Mouse (Mus musculus) R1 (cell line): ENCODE measurements at regions not wholly inside any gene's neighbourhood (a gene's known extent, or its start where the extent isn't known, plus 50 kb on each side); places are given as distances from the start of the nearest gene placed in this dataset.

Source experiments
- DNase-seq: peaks from one replicate; pipeline ENCODE4 v3.0.0-alpha.2; 2018; ENCODE audit warnings: low read depth, low spot score

- DNase-seq, result no peak
Measured at GRCm38 (mm10) chr13:84399345-84400170, 177.5 kb downstream of the Tmem161b start.

- DNase-seq, result no peak
Measured at GRCm38 (mm10) chr13:84401006-84401405, 178.9 kb downstream of the Tmem161b start.

- peak; percentile 36 for DNase-seq
Measured at GRCm38 (mm10) chr13:84404566-84405194, 182.6 kb downstream of the Tmem161b start.

- no peak for DNase-seq
Measured at GRCm38 (mm10) chr13:84434444-84434843, 212.3 kb downstream of the Tmem161b start.

- no peak for DNase-seq
Measured at GRCm38 (mm10) chr13:84437586-84438443, 215.7 kb downstream of the Tmem161b start.

GRCm38 (mm10) chr13:84438444-84438766 is 216.3 kb downstream of the Tmem161b start:
- no peak for DNase-seq

GRCm38 (mm10) chr13:84448514-84448913 is 226.4 kb downstream of the Tmem161b start:
- DNase-seq, result no peak

- DNase-seq, result no peak
Measured at GRCm38 (mm10) chr13:84449001-84449551, 227.0 kb downstream of the Tmem161b start.
